In the genomic region with DNA sequence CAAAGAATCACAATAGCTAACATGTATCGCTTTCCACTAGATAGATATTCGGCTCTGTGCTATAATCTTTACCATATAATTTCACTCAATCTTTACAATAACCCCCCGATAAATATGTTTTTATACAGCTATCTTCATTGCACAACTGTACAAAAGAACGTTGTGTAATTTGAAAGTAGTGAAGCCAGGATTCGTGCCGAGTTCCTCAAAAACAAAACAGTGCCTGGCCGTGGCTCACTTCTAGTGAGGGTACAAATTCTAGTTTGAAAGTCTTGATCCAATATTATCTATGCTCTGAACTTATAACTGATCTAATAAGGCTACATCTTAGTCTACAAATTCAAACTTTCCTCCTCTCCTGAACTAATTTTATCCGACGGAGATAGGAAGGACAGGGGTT, we compare ENCODE assay signal across 9 mouse cellular contexts. TPM values are rescaled to one million over a fixed set of nuclear protein-coding genes. Genes with fewer than 3 reads are reported as not detected.
DNase-seq lines count a peak whose midpoint lies in the region; ATAC-seq and TF ChIP-seq lines count a peak whose summit lies in the region.
"Had no signal": no experiment of that assay in that cellular context is flagged by ENCODE, and none has a peak within 500 bp of the region (broad histone marks: within the 10 kb centered on the region; RNA-seq: fewer than 3 reads in every experiment).

No protein-coding gene starts in this region.

- H3K27ac ChIP-seq in ES-E14 (ENCODE audit: insufficient read depth, low read depth, low read length, poor library complexity, severe bottlenecking), result no peak overlapping the region
- H3K27ac ChIP-seq in heart, embryonic 16.5 days (ENCODE audit: low read length), result peak overlapping the region; percentile 79

- H3K9me3 ChIP-seq in ES-E14 (ENCODE audit: control insufficient read depth, insufficient read depth, low read depth, low read length), result no peaks in the 10 kb centered on the region
- H3K9me3 ChIP-seq in heart, embryonic 16.5 days (replicated peaks; ENCODE audit: control insufficient read depth, low read length), result no peaks in the 10 kb centered on the region

- in situ Hi-C loops in ES-E14 (cut with MboI; ENCODE audit: low sequenced_read_pairs in 2 of 2, unreplicated experiment in 2 of 2), result no loop called here

- no peaks in the 10 kb centered on the region for H3K27me3 ChIP-seq in heart, embryonic 16.5 days (ENCODE audit: control insufficient read depth, insufficient read depth, low read length)

- peak; percentile 12 for DNase-seq in adrenal gland, postnatal 14 days
- no peak for DNase-seq in adrenal gland, adult 2 months
- no peak for DNase-seq in ES-E14 (ENCODE audit: low read depth, low spot score)
- peak; percentile 9 for DNase-seq in lung, postnatal 14 days
- no peak for DNase-seq in natural killer cell, adult 2 months (ENCODE audit: low spot score in 2 of 2)
- no peak for DNase-seq in layer of hippocampus, postnatal 10 days (ENCODE audit: low spot score in 2 of 2)
- no peak for DNase-seq in urinary bladder, adult 2 months (ENCODE audit: low spot score)

- no peak for ATAC-seq in heart, embryonic 16.5 days (replicated peaks; ENCODE audit: extremely low read depth, insufficient read depth, low FRiP score)

- no peaks in the 10 kb centered on the region for H3K36me3 ChIP-seq in ES-E14 (ENCODE audit: control insufficient read depth, insufficient read depth, low read length, poor library complexity, severe bottlenecking)
- no peaks in the 10 kb centered on the region; the same call in none of the 2 replicates for H3K36me3 ChIP-seq in heart, embryonic 16.5 days (ENCODE audit: control insufficient read depth, insufficient read depth)

- peak overlapping the region; percentile 98 for H3K9ac ChIP-seq in ES-E14 (ENCODE audit: insufficient read depth, low read depth, low read length, poor library complexity, severe bottlenecking)
- H3K9ac ChIP-seq in heart, embryonic 16.5 days (ENCODE audit: low read length), result peak overlapping the region; percentile 84

- peaks cover 0 to 2% of the 10 kb centered on the region in 2 experiments; a peak in 1 of 4 replicates for H3K4me1 ChIP-seq in ES-E14 (ENCODE audit: control insufficient read depth in 2 of 2, insufficient read depth in 2 of 2, low read length in 2 of 2, poor library complexity in 1 of 2)
- H3K4me1 ChIP-seq in heart, embryonic 16.5 days (ENCODE audit: control insufficient read depth, insufficient read depth, low read length), result peaks cover 29% of the 10 kb centered on the region

- WGBS in heart, embryonic 16.5 days, result 10% methylated on average over 9 of the region's 9 CpGs

- peak overlapping the region; percentile 71 for H3K4me2 ChIP-seq in heart, embryonic 16.5 days (ENCODE audit: low read depth, low read length)

- H3K4me3 ChIP-seq in ES-E14 (ENCODE audit: insufficient read depth in 1 of 2, low read depth in 1 of 2, low read length in 2 of 2, poor library complexity in 1 of 2, severe bottlenecking in 1 of 2), result peak overlapping the region; percentile 92 to 99
- peak overlapping the region; percentile 74 for H3K4me3 ChIP-seq in heart, embryonic 16.5 days (ENCODE audit: low read length)

TF ChIP-seq in ES-E14, 5 proteins besides CTCF, POLR2A, EP300 and RAD21:
- TF ChIP-seq CHD2 (IDR thresholded peaks at IDR 0.05; ENCODE audit: low read depth, low read length), result no peak
- no peak for TF ChIP-seq ZNF384 (IDR thresholded peaks at IDR 0.05; ENCODE audit: low read depth, low read length)
- no peak for TF ChIP-seq MAFK (IDR thresholded peaks at IDR 0.05; ENCODE audit: insufficient read depth, low read depth, low read length)
- no peak for TF ChIP-seq HCFC1 (IDR thresholded peaks at IDR 0.05; ENCODE audit: borderline replicate concordance, insufficient read depth, low read length)
- no peak for TF ChIP-seq ZC3H11A (IDR thresholded peaks at IDR 0.05; ENCODE audit: borderline replicate concordance, low read depth, low read length)
TF ChIP-seq in ES-E14: peak in this region for 0.

RNA-seq across cellular contexts. Expression of gene Cdc40, which starts 0.8 kb away (rescaled TPM):
- total RNA-seq in adrenal gland, postnatal 14 days (2021), result 24.0 and 28.0 TPM in 2 replicates
- 10 to 100 TPM; 21.8 to 24.9 TPM for total RNA-seq in adrenal gland, adult 2 months (2021)
- polyA plus RNA-seq in adrenal gland, adult 2 months (2012; rRNA removed), result 13.4 and 17.5 TPM in 2 replicates
- 12.8 and 13.0 TPM in 2 replicates for total RNA-seq in ES-E14 (2012; rRNA removed)
- 25.8 and 26.7 TPM in 2 replicates for polyA plus RNA-seq in heart, embryonic 16.5 days (2015; fragmentation: Nextera tagmentation; extraction: Ambion mirVana)
- 10 to 100 TPM; 36.0 to 38.2 TPM for total RNA-seq in layer of hippocampus, postnatal 10 days (2021)
- 15.3 and 15.6 TPM in 2 replicates for polyA plus RNA-seq in urinary bladder, adult 2 months (2012; rRNA removed)

RNA-seq across cellular contexts. Expression of gene Wasf1, which starts 0.9 kb away (rescaled TPM):
- total RNA-seq in adrenal gland, postnatal 14 days (2021), result 5.6 and 6.9 TPM in 2 replicates
- total RNA-seq in adrenal gland, adult 2 months (2021), result 1 to 10 TPM; 4.6 to 5.8 TPM
- polyA plus RNA-seq in adrenal gland, adult 2 months (2012; rRNA removed), result 2.7 and 3.4 TPM in 2 replicates
- 4.9 and 5.2 TPM in 2 replicates for total RNA-seq in ES-E14 (2012; rRNA removed)
- 8.3 and 11.4 TPM in 2 replicates for polyA plus RNA-seq in heart, embryonic 16.5 days (2015; fragmentation: Nextera tagmentation; extraction: Ambion mirVana)
- total RNA-seq in layer of hippocampus, postnatal 10 days (2021), result 100 to 1,000 TPM; 303 to 359 TPM
- 1.1 and 1.2 TPM in 2 replicates for polyA plus RNA-seq in urinary bladder, adult 2 months (2012; rRNA removed)
- total RNA-seq: hematopoietic stem cell, adult 5-6 weeks had no signal

Comparison
In these comparisons a context has a peak if more than half of its experiments do, and no peak if none do; other contexts are left out.
1. DNase-seq: peak in adrenal gland, postnatal 14 days (single experiment) and lung, postnatal 14 days (single experiment); none in adrenal gland, adult 2 months (single experiment), ES-E14 (single experiment), natural killer cell, adult 2 months (0 of 2), layer of hippocampus, postnatal 10 days (0 of 2) and urinary bladder, adult 2 months (single experiment).
2. RNA of gene Wasf1, which starts 0.9 kb away (total RNA-seq): 303 to 359 TPM in layer of hippocampus, postnatal 10 days; 4.6 to 5.8 TPM in adrenal gland, adult 2 months, 5.6 to 6.9 TPM in adrenal gland, postnatal 14 days and 4.9 to 5.2 TPM in ES-E14; every median in the first group is over 10 times any median in the second.